Comparison of ENCODE assay signal across 10 mouse cellular contexts in the genomic region with DNA sequence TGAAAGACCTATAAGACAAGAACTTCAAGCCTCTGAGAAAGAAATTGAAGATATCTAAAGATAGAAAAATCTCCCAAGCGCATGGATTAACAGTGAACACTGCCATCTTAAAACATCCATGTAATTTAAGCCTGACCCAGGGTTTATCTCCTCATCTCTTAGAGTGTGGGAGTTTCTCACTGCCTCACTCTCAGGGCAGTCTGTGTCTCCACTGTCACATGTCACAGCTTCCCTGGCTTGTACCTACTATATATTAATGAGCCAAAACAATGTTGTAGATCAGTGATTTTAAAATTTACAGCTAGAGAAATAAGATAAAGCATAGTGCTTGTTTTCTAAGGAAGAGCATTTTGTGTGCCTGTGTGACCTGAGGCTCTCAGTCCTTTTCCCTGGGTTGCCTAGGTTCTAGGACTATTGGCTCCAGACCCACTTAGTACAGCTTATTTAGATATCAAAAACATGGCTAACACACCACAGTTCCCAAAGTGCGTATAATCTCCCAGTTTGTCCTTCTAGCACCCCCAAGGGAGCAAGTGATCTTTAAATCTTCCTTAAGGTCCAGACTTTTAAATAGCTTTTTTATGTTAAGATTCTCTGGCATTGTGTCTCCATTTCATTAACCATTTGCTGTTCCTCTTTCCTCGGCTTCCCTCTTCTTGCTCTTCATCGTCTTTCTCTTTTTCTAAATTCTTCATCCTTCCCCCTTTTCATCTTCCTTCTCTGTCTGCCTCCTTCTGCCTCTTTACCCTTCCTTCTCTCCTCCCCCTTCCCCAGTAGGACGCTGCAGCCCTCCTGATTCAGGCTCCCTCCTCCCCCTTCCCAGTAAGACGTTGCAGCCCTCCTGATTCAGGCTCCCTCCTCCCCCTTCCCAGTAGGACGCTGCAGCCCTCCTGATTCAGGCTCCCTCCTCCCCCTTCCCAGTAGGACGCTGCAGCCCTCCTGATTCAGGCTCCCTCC. TPM values are rescaled to one million over a fixed set of nuclear protein-coding genes. Genes with fewer than 3 reads are reported as not detected.
DNase-seq lines count a peak whose midpoint lies in the region; ATAC-seq lines count a peak whose summit lies in the region.
"Had no signal": no experiment of that assay in that cellular context is flagged by ENCODE, and none has a peak within 500 bp of the region (broad histone marks: within the 10 kb centered on the region; RNA-seq: fewer than 3 reads in every experiment).

No protein-coding gene starts in this region.

- no peak overlapping the region for H3K9ac ChIP-seq in kidney, embryonic 15.5 days
- H3K9ac ChIP-seq in hindbrain, embryonic 15.5 days = peak overlapping the region; percentile 35
- H3K9ac ChIP-seq in neural tube, embryonic 12.5 days = 0 out of 2 replicates have a peak overlapping the region, but pooled peaks have one; percentile 42

- H3K4me1 ChIP-seq in kidney, embryonic 15.5 days = peaks cover 5% of the 10 kb centered on the region; the same call in 1 of the 2 replicates
- H3K4me1 ChIP-seq in hindbrain, embryonic 15.5 days (replicated peaks) = peaks cover 12% of the 10 kb centered on the region
- peaks cover 8% of the 10 kb centered on the region; the same call in 1 of the 2 replicates for H3K4me1 ChIP-seq in neural tube, embryonic 12.5 days

- peak; percentile 89 for ATAC-seq in kidney, embryonic 15.5 days (replicated peaks; ENCODE audit: low FRiP score)
- no peak for ATAC-seq in hindbrain, embryonic 15.5 days (ENCODE audit: low FRiP score, low read depth)
- ATAC-seq in neural tube, embryonic 12.5 days (ENCODE audit: low FRiP score, low read depth) = 0 out of 2 replicates have a peak, but pooled peaks have one; percentile 46

- 7% methylated on average over 7 of the region's 8 CpGs for WGBS in kidney, embryonic 15.5 days
- whole genome bisulfite sequencing in hindbrain, embryonic 15.5 days = 14% methylated on average over 7 of the region's 8 CpGs
- WGBS in neural tube, embryonic 12.5 days = 14% methylated on average over 7 of the region's 8 CpGs

- H3K4me2 ChIP-seq in kidney, embryonic 15.5 days = peak overlapping the region; percentile 58
- H3K4me2 ChIP-seq in hindbrain, embryonic 15.5 days = peak overlapping the region; percentile 62
- peak overlapping the region; percentile 56 for H3K4me2 ChIP-seq in neural tube, embryonic 12.5 days (replicated peaks)

- no peaks in the 10 kb centered on the region for H3K9me3 ChIP-seq in kidney, embryonic 15.5 days (replicated peaks)
- no peaks in the 10 kb centered on the region for H3K9me3 ChIP-seq in hindbrain, embryonic 15.5 days
- no peaks in the 10 kb centered on the region for H3K9me3 ChIP-seq in neural tube, embryonic 12.5 days
- H3K9me3 ChIP-seq: G1E had no signal

- H3K27ac ChIP-seq in kidney, embryonic 15.5 days = no peak overlapping the region
- 0 out of 2 replicates have a peak overlapping the region, but pooled peaks have one; percentile 38 for H3K27ac ChIP-seq in hindbrain, embryonic 15.5 days (replicated peaks)
- no peak overlapping the region for H3K27ac ChIP-seq in neural tube, embryonic 12.5 days

- no peaks in the 10 kb centered on the region for H3K36me3 ChIP-seq in kidney, embryonic 15.5 days
- no peaks in the 10 kb centered on the region for H3K36me3 ChIP-seq in hindbrain, embryonic 15.5 days
- H3K36me3 ChIP-seq in neural tube, embryonic 12.5 days = no peaks in the 10 kb centered on the region
- H3K36me3 ChIP-seq: G1E had no signal

- H3K4me3 ChIP-seq in kidney, embryonic 15.5 days (replicated peaks) = peak overlapping the region; percentile 32
- peak overlapping the region; percentile 34 for H3K4me3 ChIP-seq in hindbrain, embryonic 15.5 days
- peak overlapping the region; percentile 15 for H3K4me3 ChIP-seq in neural tube, embryonic 12.5 days

- no peaks in the 10 kb centered on the region for H3K27me3 ChIP-seq in kidney, embryonic 15.5 days
- no peaks in the 10 kb centered on the region for H3K27me3 ChIP-seq in hindbrain, embryonic 15.5 days
- no peaks in the 10 kb centered on the region for H3K27me3 ChIP-seq in neural tube, embryonic 12.5 days (replicated peaks)

- DNase-seq in kidney, adult 11 months = no peak
- peak; percentile 21 for DNase-seq in embryo, embryonic 10.5 days (ENCODE audit: low spot score)
- DNase-seq in urinary bladder, postnatal 36 days (ENCODE audit: low spot score in 2 of 2) = no peak
- no peak for DNase-seq in adrenal gland, postnatal 4 days (ENCODE audit: low spot score in 2 of 2)
- DNase-seq in cerebellum, adult 9-10 months = no peak
- DNase-seq: kidney, postnatal 25 days had no signal

RNA-seq across cellular contexts. Expression of gene Abcb1b, which starts 22.0 kb away (rescaled TPM):
- 1.2 and 3.4 TPM in 2 replicates for polyA plus RNA-seq in kidney, embryonic 15.5 days (2015; fragmentation: Nextera tagmentation; extraction: Ambion mirVana)
- polyA plus RNA-seq in hindbrain, embryonic 15.5 days (2015; fragmentation: Nextera tagmentation; extraction: Ambion mirVana) = 0.63 and 0.83 TPM in 2 replicates
- polyA plus RNA-seq in neural tube, embryonic 12.5 days (2016; fragmentation: Nextera tagmentation; extraction: Ambion mirVana) = 0.74 and 0.89 TPM in 2 replicates
- 100 to 1,000 TPM; 184 to 198 TPM for total RNA-seq in adrenal gland, postnatal 4 days (2021)
- polyA plus RNA-seq: G1E had no signal
